Mouse (Mus musculus) kidney, adult 2 months (tissue): Measurements from ENCODE around the gene Tapbpl. TPM values are rescaled to one million over a fixed set of nuclear protein-coding genes. Genes with fewer than 3 reads are reported as not detected.

Experiments
- DNase-seq: peaks from one replicate; pipeline ENCODE4 v3.0.0; 2021
- H3K27ac ChIP-seq: fragments of 200-500 bp; 2 replicates; pipeline ENCODE4 v1.5.1; 2012; ENCODE audit warnings: low read depth, low read length, control low read depth, inconsistent platforms; ENCODE audit not compliant: insufficient read depth
- H3K27me3 ChIP-seq: fragments of 200-500 bp; replicated peaks from 2 replicates; pipeline ENCODE4 v1.6.1; 2012; ENCODE audit warnings: mild to moderate bottlenecking, moderate library complexity, low read length, inconsistent platforms; ENCODE audit not compliant: control insufficient read depth, insufficient read depth
- H3K36me3 ChIP-seq: fragments of 200-500 bp; 2 replicates; pipeline ENCODE4 v1.6.1; 2012; ENCODE audit warnings: mild to moderate bottlenecking, moderate library complexity, low read length, inconsistent platforms; ENCODE audit not compliant: control insufficient read depth, insufficient read depth
- H3K4me1 ChIP-seq: fragments of 200-500 bp; 2 replicates; pipeline ENCODE4 v1.6.1; 2011; ENCODE audit warnings: low read length; ENCODE audit not compliant: control insufficient read depth, insufficient read depth
- H3K4me3 ChIP-seq: fragments of 200-500 bp; 2 replicates; pipeline ENCODE4 v1.5.1; 2011; ENCODE audit warnings: mild to moderate bottlenecking, low read depth, low read length, control low read depth; ENCODE audit not compliant: insufficient read depth
- CTCF ChIP-seq: fragments of 200-500 bp; conservative IDR thresholded peaks from 2 replicates; pipeline ENCODE4 v1.5.1; 2011; ENCODE audit warnings: low read depth, mild to moderate bottlenecking, control low read depth, low read length, moderate library complexity, mixed read lengths; ENCODE audit not compliant: insufficient read depth, insufficient read length
- POLR2A ChIP-seq: fragments of 200-500 bp; IDR thresholded peaks from one replicate; pipeline ENCODE4 v1.6.1; 2011; ENCODE audit warnings: low read depth, low read length, control low read depth
- WGBS: fragments of 180-500 bp; shearing (Covaris S2); methylation state at CpG from one replicate; pipeline ENCODE4 v1.1.7; 2018; 5-methylcytosine and 5-hydroxymethylcytosine counted together
- polyA plus RNA-seq: library from polyadenylated mRNA; depleted of rRNA; stranded (reverse); fragments of >200 nt; gene quantifications from 2 replicates; pipeline ENCODE4 v1.2.3, GENCODE M21; 2012

Gene Tapbpl
- polyA plus RNA-seq, 1 experiment, result 16.4 TPM

DNA sequence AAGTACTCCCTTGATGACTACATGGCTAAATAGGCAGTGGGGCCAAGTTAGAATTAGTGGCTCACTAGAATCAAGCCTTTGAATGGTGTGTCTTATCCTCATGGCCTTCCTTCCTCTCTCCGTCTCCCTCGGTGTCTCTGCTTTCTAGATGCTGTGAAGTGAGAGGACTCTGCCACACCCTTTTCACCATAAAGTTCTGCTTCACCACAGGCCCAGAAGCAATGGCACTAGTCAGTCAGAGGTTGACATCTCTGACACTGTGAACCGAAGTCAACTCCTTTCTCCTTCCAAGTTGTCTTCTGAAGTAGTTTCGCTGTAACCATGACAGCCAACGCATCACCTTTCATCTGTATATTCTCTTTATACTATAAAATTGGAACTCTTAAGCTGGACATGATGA, 7.9 kb upstream of the Tapbpl start:
- Histone ChIP-seq H3K4me3 (no peak overlapping the region), H3K27ac (no peak overlapping the region), H3K27me3 (no peaks in the 10 kb centered on the region), H3K36me3 (no peaks in the 10 kb centered on the region), H3K4me1 (no peaks in the 10 kb centered on the region; the same call in 1 of the 2 replicates)
- WGBS, result 95% methylated on average over 5 of the region's 5 CpGs
- TF ChIP-seq CTCF (no peak), POLR2A (no peak)
- DNase-seq, result no peak

DNA sequence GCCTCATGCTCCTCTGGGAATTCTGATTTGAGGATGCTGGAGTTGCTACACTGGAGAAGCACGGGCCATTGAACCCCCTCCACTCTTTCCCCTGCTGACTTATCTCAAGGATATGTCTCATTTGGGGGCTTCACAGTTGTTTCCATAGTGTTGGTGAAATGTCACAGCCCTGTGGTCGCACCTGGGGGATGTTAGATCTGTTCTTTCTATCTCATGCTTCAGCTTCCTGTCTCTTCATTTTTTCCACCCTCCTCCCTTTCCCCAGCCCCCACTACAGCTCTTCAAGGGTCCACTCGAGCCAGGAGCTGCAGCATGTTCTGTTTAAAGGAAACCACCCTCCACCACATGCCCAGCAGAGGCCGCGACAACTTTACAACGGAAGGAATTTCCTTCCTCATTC, 6.7 kb upstream of the Tapbpl start:
- no peaks in the 10 kb centered on the region for H3K36me3 ChIP-seq
- TF ChIP-seq CTCF, result no peak
- TF ChIP-seq POLR2A, result no peak
- no peak overlapping the region for H3K27ac ChIP-seq
- H3K4me1 ChIP-seq, result no peaks in the 10 kb centered on the region; the same call in 1 of the 2 replicates
- WGBS, result 41% methylated on average over 6 of the region's 6 CpGs
- H3K27me3 ChIP-seq, result no peaks in the 10 kb centered on the region
- no peak overlapping the region for H3K4me3 ChIP-seq
- DNase-seq, result peak; percentile 30

DNA sequence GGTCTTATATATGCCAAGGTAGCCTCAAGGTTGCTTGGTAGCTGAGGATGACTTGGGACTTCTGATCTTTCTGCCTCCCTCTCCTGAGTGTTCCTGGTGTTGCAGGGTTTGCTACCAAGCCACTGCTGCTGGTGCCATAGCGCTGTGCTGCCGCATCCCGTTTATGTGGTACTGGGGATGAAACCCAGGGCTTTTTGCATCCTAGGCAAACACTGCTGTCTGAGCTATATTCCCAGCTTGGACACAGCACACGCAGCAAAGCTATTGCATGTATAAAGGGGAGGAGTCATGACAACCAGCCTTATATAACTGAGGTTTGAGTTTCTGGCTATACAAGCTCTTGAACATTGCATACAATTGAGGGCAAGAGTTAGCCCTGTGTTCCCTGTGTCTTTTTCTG, 5.8 kb upstream of the Tapbpl start:
- Histone ChIP-seq H3K27ac (no peak overlapping the region), H3K36me3 (no peaks in the 10 kb centered on the region), H3K4me1 (no peaks in the 10 kb centered on the region; the same call in 1 of the 2 replicates), H3K27me3 (no peaks in the 10 kb centered on the region), H3K4me3 (no peak overlapping the region)
- no peak for TF ChIP-seq POLR2A
- no peak for TF ChIP-seq CTCF
- DNase-seq, result no peak
- WGBS, result 88% methylated on average over 4 of the region's 4 CpGs

DNA sequence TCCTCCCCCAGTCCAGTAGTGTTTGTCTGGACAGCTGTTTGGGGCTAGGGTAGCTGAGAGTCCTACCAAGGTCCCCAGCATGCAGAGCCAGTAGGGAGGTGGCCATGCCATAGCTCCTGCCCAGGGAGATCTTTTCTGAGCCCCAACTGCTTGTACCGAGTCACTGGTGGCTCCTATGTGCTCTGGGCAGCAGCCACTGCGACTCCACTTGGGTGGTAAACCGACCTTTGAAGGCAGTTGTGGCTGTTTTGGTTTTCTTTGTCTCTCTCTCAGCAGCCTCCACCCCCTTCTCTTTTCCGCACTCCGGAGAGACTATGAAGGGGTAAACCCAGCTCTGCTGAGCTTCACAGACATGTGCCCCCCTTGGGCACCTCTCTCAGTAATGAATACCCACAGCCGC, 5.1 kb upstream of the Tapbpl start, which contains the start of gene Cd27:
Cd27 (minus strand) TSS at position 229 of the 400 bp plus-strand sequence.
- no peak for DNase-seq
- Histone ChIP-seq H3K4me1 (no peaks in the 10 kb centered on the region; the same call in 1 of the 2 replicates), H3K36me3 (no peaks in the 10 kb centered on the region), H3K27me3 (no peaks in the 10 kb centered on the region), H3K27ac (no peak within 1 kb of the TSS), H3K4me3 (no peak within 1 kb of the TSS)
- WGBS, result 51% methylated on average over 6 of the region's 6 CpGs
- no peak for TF ChIP-seq POLR2A
- TF ChIP-seq CTCF, result no peak

DNA sequence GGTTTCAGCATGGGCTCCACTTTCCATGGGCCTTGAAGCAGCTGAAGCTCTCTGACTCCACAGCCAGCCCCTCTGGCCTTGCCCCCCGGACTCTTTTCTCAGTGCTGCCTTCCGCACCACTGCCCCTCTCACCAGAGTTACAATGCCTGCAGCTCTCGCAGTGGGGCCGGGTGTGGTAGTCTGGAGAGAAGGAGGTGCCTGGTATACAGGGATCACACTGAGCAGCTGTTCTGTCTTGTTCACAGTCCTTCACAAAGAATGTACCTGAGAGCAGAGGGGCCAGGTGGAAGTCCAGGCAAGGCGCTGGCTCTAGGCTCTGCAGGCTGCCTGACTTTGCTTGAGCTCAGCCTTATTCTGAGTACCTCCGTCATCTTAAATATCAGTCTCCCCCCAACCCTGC, 4.7 kb upstream of the Tapbpl start:
- Histone ChIP-seq H3K27me3 (no peaks in the 10 kb centered on the region), H3K4me3 (no peak overlapping the region), H3K4me1 (no peaks in the 10 kb centered on the region; the same call in 1 of the 2 replicates), H3K27ac (no peak overlapping the region), H3K36me3 (no peaks in the 10 kb centered on the region)
- 77% methylated on average over 6 of the region's 6 CpGs for WGBS
- DNase-seq, result no peak
- TF ChIP-seq POLR2A (no peak), CTCF (no peak)

DNA sequence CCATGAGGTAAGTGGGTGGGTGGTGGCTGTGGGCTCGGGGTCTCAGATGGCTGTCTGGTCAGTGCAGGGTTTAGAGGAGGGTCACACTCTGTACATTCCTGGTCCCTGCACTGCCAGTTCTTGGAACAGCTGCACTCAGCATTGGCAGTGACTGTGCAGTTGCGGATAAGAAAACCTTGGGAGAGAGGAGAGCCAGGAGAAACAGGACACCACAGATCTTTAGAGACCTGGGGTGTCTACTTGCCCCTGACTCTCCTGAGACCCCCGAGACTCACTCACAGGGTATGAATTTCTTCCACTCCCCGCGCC, 2.8 kb upstream of the Tapbpl start:
- WGBS, result 54% methylated on average over 5 of the region's 5 CpGs
- Histone ChIP-seq H3K4me3 (no peak overlapping the region), H3K27me3 (no peaks in the 10 kb centered on the region), H3K36me3 (no peaks in the 10 kb centered on the region), H3K27ac (0 out of 2 replicates have a peak overlapping the region, but pooled peaks have one; percentile 1), H3K4me1 (peaks cover 4% of the 10 kb centered on the region; the same call in 1 of the 2 replicates)
- no peak for DNase-seq
- no peak for TF ChIP-seq POLR2A
- no peak for TF ChIP-seq CTCF

DNA sequence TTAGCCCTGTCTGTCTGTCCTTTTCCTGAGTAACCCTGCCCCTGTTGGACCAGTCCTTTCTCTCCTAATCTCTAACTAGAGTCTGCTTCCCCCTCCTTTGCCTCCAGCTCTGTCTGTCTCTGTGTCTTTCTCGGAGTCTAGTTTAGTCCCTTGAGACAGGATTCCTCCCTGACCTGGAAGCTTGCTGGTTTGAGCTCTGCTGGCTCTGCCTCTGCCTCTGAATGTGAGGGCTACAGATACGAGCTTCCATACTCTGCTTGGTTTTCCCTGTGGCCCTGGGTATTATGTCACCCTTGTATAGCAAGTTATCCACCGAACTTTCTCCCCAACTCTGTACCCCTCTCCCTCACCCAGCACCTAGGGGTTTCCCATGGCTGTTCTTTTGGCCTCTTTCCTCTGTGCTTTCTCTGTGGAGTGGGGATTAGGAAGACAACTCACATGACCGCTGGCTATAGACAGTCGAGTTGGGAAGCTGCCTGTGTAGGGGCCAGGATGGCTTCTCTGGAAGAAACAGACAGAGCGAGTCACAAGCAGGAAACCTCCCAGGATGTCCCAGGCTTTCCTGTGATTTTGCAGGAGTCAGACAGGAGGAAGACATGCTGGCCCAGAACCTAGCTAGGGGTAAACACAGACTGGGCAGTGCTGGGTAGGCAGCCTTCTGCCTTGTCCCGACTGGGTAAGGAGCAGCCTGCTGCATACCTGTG, 2.3 kb upstream of the Tapbpl start:
- peaks cover 4% of the 10 kb centered on the region; the same call in 1 of the 2 replicates for H3K4me1 ChIP-seq
- no peaks in the 10 kb centered on the region for H3K27me3 ChIP-seq
- DNase-seq, result peak; percentile 54
- peak overlapping the region; percentile 36 for H3K27ac ChIP-seq
- H3K36me3 ChIP-seq, result no peaks in the 10 kb centered on the region
- H3K4me3 ChIP-seq, result no peak overlapping the region
- TF ChIP-seq POLR2A (no peak), CTCF (no peak)
- 49% methylated on average over 7 of the region's 7 CpGs for WGBS
